8 mouse cellular contexts compared by ENCODE assay signal in the genomic region with DNA sequence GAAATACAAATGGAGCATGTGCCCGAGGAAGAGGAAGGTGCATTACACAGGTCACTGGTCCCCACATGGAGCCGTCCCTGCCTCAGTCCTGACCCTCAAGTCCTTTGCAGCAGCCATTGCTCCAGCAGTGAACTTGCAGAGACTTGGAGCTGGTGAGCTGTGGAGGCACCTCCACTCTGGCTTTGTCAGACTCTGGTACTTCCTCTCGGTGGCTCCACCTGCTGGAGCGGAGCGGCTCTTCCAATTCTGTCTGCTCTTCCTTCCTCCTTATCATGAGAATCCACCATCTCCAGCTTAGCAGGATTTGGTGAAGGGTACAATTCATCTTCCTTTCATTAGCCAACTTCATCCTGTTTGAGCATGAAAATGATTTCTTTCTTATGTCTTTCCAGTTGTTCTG.
A peak's percentile ranks its signal among the peaks of the same experiment; 100 is the strongest.
DNase-seq lines count a peak whose midpoint lies in the region; ATAC-seq and TF ChIP-seq lines count a peak whose summit lies in the region.

No protein-coding gene starts in this region.

- no peaks in the 10 kb centered on the region for H3K36me3 ChIP-seq in hindbrain, embryonic 11.5 days (ENCODE audit: control insufficient read depth, insufficient read depth, low read length)
- H3K36me3 ChIP-seq in hindbrain, embryonic 12.5 days: no peaks in the 10 kb centered on the region
- no peaks in the 10 kb centered on the region for H3K36me3 ChIP-seq in E14TG2a.4 (ENCODE audit: insufficient read depth, low read length)
- no peaks in the 10 kb centered on the region for H3K36me3 ChIP-seq in forebrain, embryonic 11.5 days (ENCODE audit: control insufficient read depth, insufficient read depth, low read length)
- H3K36me3 ChIP-seq in neural tube, embryonic 14.5 days (ENCODE audit: control insufficient read depth, insufficient read depth, low read length): no peaks in the 10 kb centered on the region

- peak; percentile 24 for TF ChIP-seq CTCF in E14TG2a.4 (conservative IDR thresholded peaks at IDR 0.05; ENCODE audit: low read length)

- no peak overlapping the region for H3K4me2 ChIP-seq in hindbrain, embryonic 11.5 days (replicated peaks; ENCODE audit: low read depth, low read length)
- no peak overlapping the region for H3K4me2 ChIP-seq in hindbrain, embryonic 12.5 days (replicated peaks)
- no peak overlapping the region for H3K4me2 ChIP-seq in forebrain, embryonic 11.5 days (ENCODE audit: low read depth, low read length, severe bottlenecking)
- H3K4me2 ChIP-seq in neural tube, embryonic 14.5 days (ENCODE audit: low read depth, low read length): no peak overlapping the region

- no peaks in the 10 kb centered on the region for H3K9me3 ChIP-seq in hindbrain, embryonic 11.5 days (ENCODE audit: control insufficient read depth, low read length)
- H3K9me3 ChIP-seq in hindbrain, embryonic 12.5 days (replicated peaks): no peaks in the 10 kb centered on the region
- H3K9me3 ChIP-seq in E14TG2a.4 (ENCODE audit: low read length): peaks cover 22% of the 10 kb centered on the region
- no peaks in the 10 kb centered on the region for H3K9me3 ChIP-seq in forebrain, embryonic 11.5 days (ENCODE audit: control insufficient read depth, low read length)
- H3K9me3 ChIP-seq in neural tube, embryonic 14.5 days (ENCODE audit: control insufficient read depth, low read length): no peaks in the 10 kb centered on the region

- no peak overlapping the region for H3K27ac ChIP-seq in hindbrain, embryonic 11.5 days (ENCODE audit: low read depth, low read length)
- no peak overlapping the region for H3K27ac ChIP-seq in hindbrain, embryonic 12.5 days
- no peak overlapping the region for H3K27ac ChIP-seq in forebrain, embryonic 11.5 days (ENCODE audit: low read depth, low read length)
- no peak overlapping the region for H3K27ac ChIP-seq in neural tube, embryonic 14.5 days (ENCODE audit: low read depth, low read length)

- WGBS in hindbrain, embryonic 11.5 days: 61% methylated on average over 5 of the region's 5 CpGs
- WGBS in hindbrain, embryonic 12.5 days: 59% methylated on average over 5 of the region's 5 CpGs
- WGBS in forebrain, embryonic 11.5 days: 62% methylated on average over 5 of the region's 5 CpGs
- 70% methylated on average over 5 of the region's 5 CpGs for WGBS in neural tube, embryonic 14.5 days

- peak; percentile 41 for DNase-seq in hindbrain, embryonic 11.5 days (ENCODE audit: low spot score)
- peak; percentile 62 for DNase-seq in brain, adult 2 months (ENCODE audit: low read depth, low spot score)
- peak; percentile 53 for DNase-seq in forebrain, embryonic 11.5 days (ENCODE audit: low spot score)
- DNase-seq in layer of hippocampus, postnatal 25 days (ENCODE audit: extremely low spot score in 1 of 2, low spot score in 1 of 2): peak; percentile 20 to 58
- DNase-seq in T-cell, adult 2 months (ENCODE audit: low spot score): no peak

- no peaks in the 10 kb centered on the region for H3K4me1 ChIP-seq in hindbrain, embryonic 11.5 days (replicated peaks; ENCODE audit: control insufficient read depth, insufficient read depth, low read length)
- H3K4me1 ChIP-seq in hindbrain, embryonic 12.5 days: 0 out of 2 replicates have a peak, but pooled peaks cover 2% of the 10 kb centered on the region
- peaks cover 8% of the 10 kb centered on the region; the same call in 1 of the 2 replicates for H3K4me1 ChIP-seq in E14TG2a.4 (replicated peaks; ENCODE audit: low read depth, low read length)
- no peaks in the 10 kb centered on the region for H3K4me1 ChIP-seq in forebrain, embryonic 11.5 days (replicated peaks; ENCODE audit: control insufficient read depth, insufficient read depth, low read length)
- H3K4me1 ChIP-seq in neural tube, embryonic 14.5 days (ENCODE audit: control insufficient read depth, insufficient read depth, low read length): no peaks in the 10 kb centered on the region

- no peak for ATAC-seq in hindbrain, embryonic 11.5 days (ENCODE audit: low FRiP score)
- no peak for ATAC-seq in hindbrain, embryonic 12.5 days (ENCODE audit: low FRiP score)
- no peak for ATAC-seq in forebrain, embryonic 11.5 days (replicated peaks; ENCODE audit: low FRiP score)
- ATAC-seq in neural tube, embryonic 14.5 days (ENCODE audit: low read depth): peak; percentile 39; the same call in 1 of the 2 replicates

- H3K27me3 ChIP-seq in hindbrain, embryonic 11.5 days (ENCODE audit: control insufficient read depth, insufficient read depth, low read length): no peaks in the 10 kb centered on the region
- H3K27me3 ChIP-seq in hindbrain, embryonic 12.5 days: no peaks in the 10 kb centered on the region
- no peaks in the 10 kb centered on the region for H3K27me3 ChIP-seq in E14TG2a.4 (ENCODE audit: insufficient read depth, low read length)
- no peaks in the 10 kb centered on the region for H3K27me3 ChIP-seq in forebrain, embryonic 11.5 days (ENCODE audit: control insufficient read depth, insufficient read depth, low read length)
- no peaks in the 10 kb centered on the region for H3K27me3 ChIP-seq in neural tube, embryonic 14.5 days (ENCODE audit: control insufficient read depth, insufficient read depth, low read length)

- no peak overlapping the region for H3K9ac ChIP-seq in hindbrain, embryonic 11.5 days (ENCODE audit: low read depth, low read length)
- H3K9ac ChIP-seq in hindbrain, embryonic 12.5 days: no peak overlapping the region
- no peak overlapping the region for H3K9ac ChIP-seq in forebrain, embryonic 11.5 days (ENCODE audit: low read length)
- H3K9ac ChIP-seq in neural tube, embryonic 14.5 days (replicated peaks; ENCODE audit: low read depth, low read length): no peak overlapping the region

- H3K4me3 ChIP-seq in hindbrain, embryonic 11.5 days (ENCODE audit: low read depth, low read length): no peak overlapping the region
- H3K4me3 ChIP-seq in hindbrain, embryonic 12.5 days: no peak overlapping the region
- no peak overlapping the region for H3K4me3 ChIP-seq in E14TG2a.4 (replicated peaks; ENCODE audit: low read length)
- H3K4me3 ChIP-seq in forebrain, embryonic 11.5 days (ENCODE audit: low read depth, low read length): no peak overlapping the region
- H3K4me3 ChIP-seq in neural tube, embryonic 14.5 days (ENCODE audit: low read depth, low read length): no peak overlapping the region
